Mouse (Mus musculus) ovary, postnatal 10 days (tissue): ENCODE measurements at regions not wholly inside any gene's neighbourhood (a gene's known extent, or its start where the extent isn't known, plus 50 kb on each side); places are given as distances from the start of the nearest gene placed in this dataset.

Experiments
- DNase-seq: peaks from one replicate; pipeline ENCODE4 v3.0.0; 2022; ENCODE audit warnings: low spot score

GRCm38 (mm10) chr2:178930125-178930524 lies 499.8 kb downstream of the Cdh26 start:
- DNase-seq, result no peak

GRCm38 (mm10) chr2:178948471-178948870 lies 493.8 kb upstream of the Cdh4 start:
- DNase-seq, result no peak

- no peak for DNase-seq
Measured at GRCm38 (mm10) chr2:178949103-178949502, 493.1 kb upstream of the Cdh4 start.

- DNase-seq, result no peak
Measured at GRCm38 (mm10) chr2:178950304-178950703, 491.9 kb upstream of the Cdh4 start.

- DNase-seq, result no peak
Measured at GRCm38 (mm10) chr2:178954420-178955067, 487.7 kb upstream of the Cdh4 start.

GRCm38 (mm10) chr2:178958829-178959228 lies 483.4 kb upstream of the Cdh4 start:
- DNase-seq, result no peak

- DNase-seq, result no peak
Measured at GRCm38 (mm10) chr2:178959603-178960002, 482.6 kb upstream of the Cdh4 start.

- DNase-seq, result no peak
Measured at GRCm38 (mm10) chr2:178967584-178968365, 474.5 kb upstream of the Cdh4 start.

- DNase-seq, result no peak
Measured at GRCm38 (mm10) chr2:178969732-178970131, 472.5 kb upstream of the Cdh4 start.

- DNase-seq, result no peak
Measured at GRCm38 (mm10) chr2:178975366-178975765, 466.9 kb upstream of the Cdh4 start.

GRCm38 (mm10) chr2:178976046-178976445 lies 466.2 kb upstream of the Cdh4 start:
- no peak for DNase-seq

GRCm38 (mm10) chr2:178976495-178976894 lies 465.7 kb upstream of the Cdh4 start:
- DNase-seq, result no peak

GRCm38 (mm10) chr2:178979451-178979850 lies 462.8 kb upstream of the Cdh4 start:
- DNase-seq, result no peak

GRCm38 (mm10) chr2:178981736-178982502 lies 460.3 kb upstream of the Cdh4 start:
- no peak for DNase-seq

- DNase-seq, result no peak
Measured at GRCm38 (mm10) chr2:178983801-178984200, 458.4 kb upstream of the Cdh4 start.

GRCm38 (mm10) chr2:178987935-178988334 lies 454.3 kb upstream of the Cdh4 start:
- DNase-seq, result no peak

- DNase-seq, result no peak
Measured at GRCm38 (mm10) chr2:178989291-178989690, 452.9 kb upstream of the Cdh4 start.

GRCm38 (mm10) chr2:178989784-178990183 lies 452.4 kb upstream of the Cdh4 start:
- DNase-seq, result no peak

GRCm38 (mm10) chr2:178990959-178991358 lies 451.3 kb upstream of the Cdh4 start:
- DNase-seq, result no peak

GRCm38 (mm10) chr2:178992334-178993116 lies 449.7 kb upstream of the Cdh4 start:
- DNase-seq, result no peak

- DNase-seq, result no peak
Measured at GRCm38 (mm10) chr2:178997921-178998320, 444.3 kb upstream of the Cdh4 start.

GRCm38 (mm10) chr2:179000448-179001081 lies 441.7 kb upstream of the Cdh4 start:
- DNase-seq, result no peak
